Mouse (Mus musculus): ENCODE data around the gene Msi1.
"Not testable (repeated sequence)": the region's sequence is repeated elsewhere in the genome, so short reads cannot be mapped to it uniquely, and the experiment has no call there.

The Msi1 gene

DNA sequence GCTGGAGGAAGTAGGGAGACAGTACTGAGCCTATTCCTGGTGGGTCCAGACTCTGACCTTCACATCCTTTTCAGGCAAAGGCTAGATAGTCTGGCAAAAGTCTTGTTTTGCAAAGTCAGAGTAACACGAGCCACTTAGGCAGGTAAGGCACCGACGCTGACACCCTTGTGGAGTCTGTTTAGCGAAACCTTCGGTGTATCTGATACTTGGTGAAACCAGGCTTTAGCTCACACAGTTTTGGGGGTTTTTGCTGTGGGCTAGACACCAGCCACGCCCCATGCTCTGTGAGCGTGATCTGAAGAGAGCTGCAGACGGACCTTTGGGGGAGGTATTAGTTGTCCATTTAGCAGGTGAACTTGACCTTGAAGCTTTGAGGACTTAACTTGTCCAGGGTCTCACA is 3.8 kb downstream of the Msi1 start:
- in situ Hi-C loops (cut with MboI, MseI): no loop called here

DNA sequence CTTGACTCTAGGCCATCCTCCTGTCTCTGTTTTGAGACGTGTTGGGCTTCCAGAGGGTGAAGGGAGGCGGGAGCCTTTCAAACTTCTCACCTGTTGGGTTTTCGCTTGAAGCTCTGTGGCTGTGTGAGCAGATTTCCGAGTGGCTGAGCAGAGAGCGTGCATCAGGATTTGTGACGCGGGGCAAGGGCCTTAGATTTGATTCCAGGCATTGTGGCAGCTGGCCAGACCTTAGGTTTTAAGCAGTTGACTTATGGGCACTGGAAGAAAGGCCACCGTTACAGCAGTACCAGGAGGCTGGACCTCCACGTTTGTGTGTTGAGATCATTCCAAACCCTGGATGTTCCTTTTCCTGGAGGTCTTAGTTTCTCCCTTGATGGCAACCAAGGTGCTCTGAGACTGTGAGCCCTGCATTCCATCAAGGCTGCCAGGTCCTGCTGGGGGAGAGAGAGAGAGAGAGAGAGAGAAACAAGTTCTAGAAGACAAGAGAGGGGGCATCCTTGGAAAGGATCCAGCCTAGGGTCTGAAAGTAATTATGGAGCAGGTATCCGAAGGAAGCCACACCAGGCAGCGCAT is 5.0 kb downstream of the Msi1 start:
- in situ Hi-C loops (cut with MboI, MseI): no loop called here

DNA sequence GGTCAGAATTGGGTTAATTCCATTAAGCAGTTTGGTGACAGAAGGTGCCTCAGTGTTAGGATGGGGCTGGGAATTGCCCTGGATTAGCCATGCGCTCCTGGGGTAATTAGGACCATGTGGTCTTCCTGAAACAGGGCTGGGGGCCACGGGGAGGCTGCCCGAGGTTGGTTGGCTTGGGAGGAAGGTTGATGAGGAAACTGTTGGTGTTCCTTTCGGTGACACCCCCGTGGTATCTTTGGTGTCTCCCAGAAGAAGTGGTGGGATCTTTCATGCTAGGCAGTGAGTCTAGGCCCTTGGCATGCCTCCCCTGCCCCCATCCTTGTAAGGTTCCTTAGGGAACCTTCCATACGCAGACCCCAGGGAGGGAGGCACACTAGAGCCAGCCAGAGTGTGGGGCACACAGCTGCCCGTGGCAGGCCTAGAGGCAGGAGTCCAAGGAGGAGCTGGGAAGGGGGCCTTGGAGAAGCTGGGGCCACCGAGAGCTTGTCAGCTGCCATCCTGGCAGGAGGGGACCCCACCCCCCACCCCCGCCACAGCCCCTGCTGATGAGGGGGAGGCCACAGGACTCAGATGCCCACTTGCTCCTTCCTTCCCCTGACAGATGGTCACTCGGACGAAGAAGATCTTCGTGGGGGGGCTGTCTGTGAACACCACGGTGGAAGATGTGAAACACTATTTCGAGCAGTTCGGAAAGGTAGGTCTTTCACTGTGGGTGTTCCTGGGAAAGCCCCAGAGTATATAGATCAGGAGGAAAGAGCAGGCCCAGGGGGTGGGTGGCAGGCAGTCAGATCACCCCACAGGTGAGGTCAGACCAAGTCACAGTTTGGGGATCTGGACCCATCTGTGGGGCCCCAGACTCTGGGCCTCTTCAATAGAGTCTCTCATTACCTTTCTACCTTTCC is 5.7 kb downstream of the Msi1 start:
- in situ Hi-C loops (cut with MboI, MseI): no loop called here

DNA sequence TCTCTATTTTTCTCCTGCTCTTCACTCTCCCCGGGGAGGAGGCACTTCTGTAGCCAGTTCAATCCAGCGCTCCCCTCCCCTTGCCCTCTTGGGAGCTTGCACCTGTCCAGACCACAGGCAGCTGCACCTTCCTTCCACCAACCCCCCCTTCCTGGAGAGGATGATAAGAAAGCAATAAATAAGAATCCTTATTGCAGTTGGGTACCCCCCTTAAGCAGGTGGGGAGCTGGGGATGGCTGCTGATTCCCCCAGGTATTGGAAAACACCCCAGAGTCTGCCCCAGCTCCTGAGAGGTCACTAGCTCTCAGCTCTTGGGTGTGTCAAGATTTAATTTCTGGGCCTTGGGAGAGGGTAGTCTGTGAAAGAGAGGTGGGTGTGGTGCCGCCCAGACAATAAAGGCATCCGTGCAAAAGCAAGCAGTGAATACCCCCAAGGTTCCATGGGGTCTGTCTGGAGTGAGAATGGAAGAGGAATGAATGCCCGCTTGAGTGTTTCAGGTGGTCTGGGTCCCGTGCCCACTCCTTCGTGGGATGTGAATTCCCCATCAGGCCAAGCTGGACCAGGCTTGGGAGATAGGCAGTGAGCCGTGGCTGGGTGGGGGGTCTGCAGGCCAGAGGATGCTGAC is 6.5 kb downstream of the Msi1 start:
- in situ Hi-C loops (cut with MboI, MseI): no loop called here

DNA sequence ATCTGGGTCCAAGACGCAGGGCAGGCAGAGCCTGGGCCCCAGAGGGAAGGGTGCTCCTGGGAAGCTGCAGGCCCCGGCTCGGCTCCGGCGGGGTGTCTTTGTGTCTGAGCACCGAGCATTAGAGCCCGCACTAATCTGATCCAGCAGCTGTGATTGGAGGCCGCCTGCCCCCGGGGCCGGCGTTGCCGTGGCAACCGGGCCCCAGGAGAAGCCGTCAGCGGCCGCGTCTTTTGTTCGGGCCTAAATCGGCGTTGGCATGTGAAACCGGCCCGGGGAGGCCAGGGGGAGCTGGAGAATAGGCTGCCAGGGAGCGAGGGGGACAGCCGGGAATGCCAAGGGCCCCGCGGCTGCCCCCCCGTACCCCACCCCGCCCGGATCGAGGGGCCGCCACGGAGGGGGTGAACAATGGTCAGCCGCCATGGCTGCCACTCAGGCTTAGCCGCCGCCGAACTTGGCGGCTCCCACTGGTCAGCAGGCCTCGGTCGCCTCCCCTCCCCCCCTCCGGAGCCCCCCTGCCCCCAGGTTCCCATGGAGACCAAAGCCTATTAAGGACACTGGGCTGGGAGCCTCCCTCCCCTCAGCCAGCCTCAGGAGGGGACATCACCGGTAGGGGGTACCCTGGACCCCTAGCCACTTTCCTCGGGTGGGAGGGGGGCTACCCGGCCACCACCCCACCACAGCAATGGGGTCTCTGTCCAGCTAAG is 7.2 kb downstream of the Msi1 start:
- in situ Hi-C loops (cut with MboI, MseI): no loop called here

DNA sequence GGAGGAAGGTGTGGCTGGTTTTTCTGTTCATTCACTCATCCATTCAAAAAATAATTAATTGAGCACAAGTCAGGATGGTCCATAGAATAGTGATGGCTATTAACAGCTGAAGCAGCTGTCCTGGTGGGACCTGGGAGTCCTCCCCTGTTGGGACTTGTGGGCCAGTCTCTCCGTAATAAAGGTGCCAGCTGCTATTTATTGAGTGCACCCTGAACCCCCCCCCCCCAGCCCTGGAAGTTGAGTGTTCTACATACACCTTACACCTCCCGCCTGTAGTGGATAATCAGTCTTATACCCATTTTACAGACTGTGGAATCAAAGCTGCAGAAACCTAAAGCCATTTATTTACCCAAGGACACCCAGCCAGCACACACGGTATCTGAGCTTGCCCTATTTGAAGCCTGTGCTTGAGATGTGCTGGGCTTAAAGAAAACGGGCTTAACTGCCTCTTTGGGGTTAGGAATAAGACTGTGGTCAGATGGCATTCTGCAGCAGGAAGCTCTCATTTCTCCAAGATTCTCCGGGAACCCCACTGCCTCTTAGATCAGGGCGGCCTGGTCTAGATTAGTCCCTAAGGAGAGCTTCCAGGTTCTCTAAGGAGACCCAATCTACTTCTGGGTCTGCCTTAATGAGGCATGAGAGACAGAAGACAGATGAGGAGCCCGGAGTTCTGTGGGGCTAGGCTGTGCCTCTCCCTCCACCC is 8.0 kb downstream of the Msi1 start:
- in situ Hi-C loops (cut with MboI, MseI): no loop called here

DNA sequence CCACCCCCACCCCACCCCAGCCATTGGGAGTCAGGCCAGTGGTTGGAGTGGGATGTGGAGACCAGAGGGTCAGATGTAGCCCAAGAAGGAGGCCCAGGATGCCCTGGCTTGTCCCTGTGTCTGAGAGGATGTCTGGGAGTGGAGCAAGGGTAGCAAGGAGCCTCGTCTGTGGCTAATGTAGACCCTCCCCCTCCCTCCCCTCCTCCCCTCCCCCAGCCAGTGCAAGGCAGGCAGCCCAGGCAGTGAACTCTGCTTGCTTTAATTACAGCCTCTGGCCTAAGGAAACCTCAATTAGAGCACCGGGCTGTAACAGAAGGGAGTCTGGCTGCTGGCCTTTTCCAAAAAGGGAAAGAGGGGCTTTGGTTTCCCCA is 8.5 kb downstream of the Msi1 start:
- in situ Hi-C loops (cut with MboI, MseI): no loop called here

DNA sequence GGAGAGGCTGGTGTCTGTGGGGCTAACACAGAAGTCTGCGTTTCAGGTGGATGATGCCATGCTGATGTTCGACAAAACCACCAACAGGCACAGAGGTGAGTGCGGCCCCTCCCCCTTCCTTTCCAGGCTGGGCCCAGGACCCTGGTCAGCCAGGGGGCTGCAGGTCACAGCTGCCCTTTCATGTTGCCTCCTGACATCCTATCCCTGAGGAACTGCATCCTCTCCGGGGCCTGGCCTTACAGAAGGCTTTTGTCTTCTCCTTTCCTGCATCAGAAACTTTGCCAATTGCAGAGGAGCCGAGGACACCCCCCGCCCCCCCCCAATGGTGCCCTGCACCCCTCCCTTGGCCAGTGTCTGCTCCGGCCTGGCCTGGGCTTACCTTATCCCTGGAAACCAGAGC is 9.3 kb downstream of the Msi1 start:
- in situ Hi-C loops (cut with MboI, MseI): no loop called here

DNA sequence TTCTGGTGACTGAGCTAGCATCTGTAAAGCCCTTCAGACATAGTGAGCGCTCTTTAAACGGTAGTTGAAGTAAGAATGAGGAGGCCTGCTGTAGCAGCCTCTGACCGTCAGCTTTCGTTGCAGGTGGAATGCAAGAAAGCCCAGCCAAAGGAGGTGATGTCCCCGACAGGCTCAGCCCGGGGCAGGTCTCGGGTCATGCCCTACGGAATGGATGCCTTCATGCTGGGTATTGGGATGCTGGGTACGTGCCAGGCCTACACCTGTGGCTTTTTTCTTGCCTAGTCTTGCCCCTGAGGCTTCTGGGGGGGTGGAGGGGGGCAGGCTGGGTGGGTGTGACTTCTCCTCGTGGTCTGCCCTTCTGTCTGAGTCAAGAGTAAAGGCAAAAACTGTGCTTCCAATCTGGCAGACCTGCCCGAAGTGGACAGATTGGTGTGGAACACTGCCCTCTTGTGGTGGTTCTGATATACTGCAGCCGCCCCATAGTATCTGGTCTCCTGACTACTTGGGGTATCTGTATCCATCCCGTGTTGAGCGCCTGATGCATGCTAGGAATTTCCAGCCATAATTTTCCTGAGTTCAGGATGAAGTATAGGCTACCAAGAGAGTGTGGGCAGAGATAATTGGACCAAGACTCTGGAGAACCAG is 11.9 kb downstream of the Msi1 start:
- in situ Hi-C loops (cut with MboI, MseI): no loop called here

DNA sequence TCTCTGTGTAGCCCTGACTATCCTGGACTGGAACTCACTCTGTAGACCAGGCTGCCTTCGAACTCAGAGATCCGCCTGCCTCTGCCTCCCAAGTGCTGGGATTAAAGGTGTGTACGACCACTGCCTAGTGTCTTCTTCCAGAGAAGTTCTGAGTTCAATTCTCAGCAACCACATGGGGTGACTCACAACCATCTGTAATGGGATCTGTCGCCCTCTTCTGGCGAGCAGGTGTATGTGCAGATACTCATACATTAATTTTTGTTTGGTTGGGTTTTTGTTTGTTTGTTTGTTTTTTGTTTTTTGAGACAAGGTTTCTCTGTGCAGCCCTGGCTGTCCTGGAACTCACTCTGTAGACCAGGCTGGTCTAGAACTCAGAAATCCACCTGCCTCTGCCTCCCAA is 13.3 kb downstream of the Msi1 start:
- in situ Hi-C loops (cut with MboI, MseI): not testable (repeated sequence)

DNA sequence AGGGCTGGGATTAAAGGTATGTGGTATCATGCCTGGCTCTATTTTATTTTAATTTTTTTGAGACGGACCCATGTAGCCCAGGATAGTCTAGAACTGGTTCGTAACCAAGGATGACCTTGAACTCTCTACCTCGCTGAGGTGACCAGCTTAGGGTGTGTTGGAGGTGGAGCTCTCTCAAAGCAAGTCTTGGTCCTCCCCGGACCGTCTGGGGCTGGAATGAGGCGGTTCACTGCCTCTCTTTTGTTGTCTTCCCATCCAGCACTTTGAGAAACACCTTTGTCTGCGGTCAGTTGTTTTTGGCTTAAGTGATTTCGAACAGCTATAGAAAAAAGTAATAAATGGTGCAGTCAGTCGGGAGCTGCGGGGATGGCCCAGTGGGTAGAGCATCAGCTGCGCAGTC is 14.7 kb downstream of the Msi1 start:
- in situ Hi-C loops (cut with MboI, MseI): no loop called here

DNA sequence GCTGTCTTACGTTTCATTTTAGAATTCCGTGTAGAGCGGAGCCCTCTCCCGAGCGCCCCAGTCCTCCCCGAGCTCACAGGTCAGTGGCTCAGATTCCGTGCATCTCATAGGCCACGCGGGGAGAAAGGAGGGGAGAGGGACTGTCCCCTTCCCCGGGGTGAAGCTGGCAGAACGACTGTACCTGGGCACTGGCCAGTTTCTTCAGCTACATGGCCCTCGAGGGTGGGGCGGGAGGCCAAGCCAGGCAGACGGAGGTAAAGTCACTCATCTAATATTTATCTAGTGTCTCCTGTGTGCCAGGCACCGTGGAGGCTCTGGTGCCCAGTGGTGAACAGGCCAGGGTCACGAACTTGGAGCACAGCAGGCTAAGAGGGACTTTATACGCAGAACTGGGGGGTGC is 17.7 kb downstream of the Msi1 start:
- in situ Hi-C loops (cut with MboI, MseI): loop anchor here (5.0 kb wide), 1 partner anchor 80 kb away; no protein-coding TSS in a partner anchor

DNA sequence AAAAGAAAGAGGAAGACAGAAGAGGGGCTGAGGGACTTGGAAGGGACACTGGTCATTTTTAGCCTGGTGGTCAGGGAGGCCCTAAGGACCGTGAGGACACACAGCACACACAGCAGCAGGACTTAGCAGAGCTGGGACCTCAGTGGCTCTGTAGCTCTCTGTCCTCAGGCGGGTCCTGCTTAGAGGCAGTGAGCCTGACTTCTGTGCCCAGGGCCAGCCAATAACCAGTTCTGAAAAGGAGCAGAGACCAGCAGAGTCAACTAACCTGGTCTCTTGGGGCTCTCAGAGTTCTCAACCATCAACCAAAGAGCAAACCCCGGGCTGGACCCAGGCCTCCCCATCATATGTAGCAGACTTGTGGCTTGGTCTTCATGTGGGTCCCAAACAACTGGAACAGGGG is 19.8 kb downstream of the Msi1 start:
- in situ Hi-C loops (cut with MboI, MseI): loop anchor here (5.0 kb wide), 1 partner anchor 82 kb away; no protein-coding TSS in a partner anchor

DNA sequence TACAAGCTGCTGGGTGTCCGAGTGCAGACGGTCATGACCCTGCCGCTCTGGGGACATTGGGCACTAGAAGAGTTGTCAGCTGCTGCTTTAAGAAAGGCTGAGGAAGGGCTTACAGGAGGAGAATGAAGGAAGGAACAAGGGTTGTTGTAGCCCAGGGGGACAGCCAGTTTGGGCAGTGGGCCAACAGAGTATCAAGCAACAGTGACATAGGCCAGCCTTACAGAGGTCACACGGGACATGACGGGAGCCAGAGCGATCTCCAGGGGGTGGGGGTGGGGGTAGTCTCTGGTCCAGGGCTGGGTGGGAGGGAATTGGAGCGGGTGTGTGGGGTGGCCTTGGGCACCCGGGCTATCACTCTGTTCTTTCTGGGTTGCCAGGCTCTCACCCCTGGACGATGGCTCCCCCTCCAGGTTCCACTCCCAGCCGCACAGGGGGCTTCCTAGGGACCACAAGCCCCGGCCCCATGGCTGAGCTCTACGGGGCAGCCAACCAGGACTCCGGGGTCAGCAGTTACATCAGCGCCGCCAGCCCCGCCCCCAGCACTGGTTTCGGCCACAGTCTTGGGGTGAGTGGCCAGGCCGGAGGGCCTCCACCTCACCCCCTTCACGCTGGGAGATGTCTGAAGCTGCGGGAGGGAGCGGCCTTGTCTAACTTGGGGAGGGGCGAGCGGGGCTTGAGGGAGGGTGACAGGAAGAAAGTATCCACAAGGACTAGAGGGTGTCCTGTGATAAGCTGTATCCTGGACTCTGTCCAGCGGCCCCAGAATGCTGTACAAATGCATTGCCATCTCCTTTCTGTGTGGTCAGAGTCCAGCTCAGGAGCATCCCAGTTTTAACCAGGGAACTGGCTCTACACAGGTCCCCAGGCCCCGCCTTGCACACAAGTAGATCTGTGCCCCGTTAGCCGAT is 21.3 kb downstream of the Msi1 start:
- in situ Hi-C loops (cut with MboI, MseI): no loop called here

DNA sequence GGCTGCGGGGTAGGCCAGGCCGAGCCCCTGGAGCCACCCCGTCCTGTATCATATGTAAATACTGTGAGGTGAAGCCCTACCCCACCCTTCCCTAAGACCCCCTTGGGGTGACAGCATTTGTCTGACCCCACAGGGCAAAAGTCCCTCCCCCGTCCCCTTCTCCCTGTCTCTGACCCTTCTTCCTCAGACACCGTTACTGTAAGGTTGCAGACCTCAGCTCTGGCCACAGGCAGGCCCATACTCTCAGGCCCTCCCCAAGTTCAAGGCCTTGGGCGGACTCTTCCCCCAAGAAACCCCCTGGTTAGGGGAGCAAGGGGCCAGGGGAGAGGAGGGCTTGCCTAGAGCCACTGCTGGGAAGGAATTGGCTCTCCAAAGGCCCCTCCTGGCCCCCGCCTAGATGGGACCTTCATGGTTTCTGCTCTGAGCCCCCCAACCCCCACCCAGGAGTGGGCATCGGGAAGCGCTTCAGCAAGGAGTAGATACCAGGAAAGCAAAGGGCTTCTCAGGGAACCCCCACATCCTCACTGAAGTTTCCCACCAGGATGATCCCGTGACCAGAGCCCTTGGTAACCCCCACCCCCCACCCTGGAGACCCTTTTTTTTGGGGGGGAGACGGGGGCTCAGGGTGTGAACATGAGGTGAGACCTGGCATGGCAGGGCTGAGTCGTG is 25.2 kb downstream of the Msi1 start:
- in situ Hi-C loops (cut with MboI, MseI): no loop called here

DNA sequence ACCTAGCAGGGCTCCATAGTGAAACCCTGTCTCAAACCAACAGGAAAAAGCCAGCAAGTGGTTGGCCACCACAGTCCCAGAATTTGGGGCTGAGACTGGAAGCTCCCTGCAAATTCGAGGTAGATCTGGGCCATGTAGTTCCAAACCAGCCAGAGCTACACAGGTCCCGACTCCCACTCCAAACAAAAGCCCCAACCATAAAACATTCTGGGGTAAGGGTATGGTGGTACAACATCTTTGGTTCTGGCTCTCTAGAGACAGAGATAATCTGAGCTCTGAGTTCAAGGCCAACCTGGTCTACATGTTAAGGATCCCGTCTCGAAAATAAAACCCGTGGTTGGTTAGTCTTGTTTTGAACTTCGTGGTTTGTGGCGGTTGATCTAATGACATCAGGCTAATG is 26.4 kb downstream of the Msi1 start:
- in situ Hi-C loops (cut with MboI, MseI): no loop called here

DNA sequence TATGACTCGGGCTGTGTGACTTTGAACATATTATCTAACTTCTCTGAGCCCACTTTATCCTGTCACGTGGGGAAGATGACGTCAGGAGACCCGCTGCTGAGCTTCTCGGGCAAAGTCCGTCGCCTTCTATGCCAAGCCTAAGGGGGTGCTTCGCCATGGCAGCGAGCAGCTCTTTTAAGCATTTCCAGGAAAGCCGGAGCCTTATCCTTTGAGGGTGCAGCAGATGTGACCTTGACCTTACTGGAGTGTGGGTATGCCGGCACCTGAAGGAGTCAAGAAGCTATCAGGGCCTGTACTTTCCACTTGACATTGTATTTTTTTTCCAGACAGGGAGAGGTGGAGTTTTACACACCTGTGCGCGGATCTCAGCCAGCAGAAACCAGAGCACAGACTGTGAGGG is 29.5 kb downstream of the Msi1 start:
- in situ Hi-C loops (cut with MboI, MseI): no loop called here

DNA sequence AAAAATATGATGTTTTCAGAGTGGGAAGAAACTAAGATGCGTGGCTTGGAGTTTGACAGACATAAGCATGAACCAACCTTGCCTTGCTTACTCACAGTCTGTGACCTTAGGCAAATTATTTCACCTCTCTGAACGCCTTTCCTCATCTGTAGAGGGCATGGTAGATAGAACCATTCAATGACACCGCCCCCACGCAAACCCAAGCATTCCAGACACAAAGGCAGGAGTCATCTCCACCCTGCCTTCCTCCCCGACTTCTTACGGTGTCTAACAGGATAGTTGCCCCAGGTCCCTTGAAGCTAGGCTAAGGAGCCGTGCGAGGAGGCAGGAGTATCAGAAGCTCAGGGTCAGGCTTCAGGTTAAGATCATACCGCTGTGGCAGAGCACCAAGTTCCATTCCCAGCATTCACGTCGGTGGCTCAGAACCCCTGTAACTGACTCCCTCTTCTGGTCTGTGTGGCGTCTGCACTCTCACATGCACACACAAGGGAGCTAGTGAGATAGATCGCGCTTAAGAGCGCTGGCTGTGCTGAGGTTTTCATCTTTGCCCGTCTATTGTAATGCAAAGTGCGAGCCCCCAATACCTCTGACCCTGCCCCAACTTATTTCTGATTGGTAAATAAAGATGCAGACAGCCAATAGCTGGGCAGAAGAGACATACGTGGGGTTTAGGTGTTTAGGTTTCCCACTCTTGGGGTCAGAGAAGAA is 35.2 kb downstream of the Msi1 start:
- in situ Hi-C loops (cut with MboI, MseI): no loop called here
